Mouse (Mus musculus) CH12.LX (cell line): ENCODE results near the gene Tanc2. TPM values are rescaled to one million over a fixed set of nuclear protein-coding genes. Genes with fewer than 3 reads are reported as not detected.

Experiments used
- DNase-seq: peaks from one replicate; pipeline ENCODE4 v3.0.0-alpha.2; 2013; ENCODE audit errors: extremely low read depth
- H3K27ac ChIP-seq: 2 replicates; pipeline ENCODE4 v1.5.1; 2012; ENCODE audit warnings: low read depth, mild to moderate bottlenecking, control low read depth, moderate library complexity; ENCODE audit not compliant: insufficient read depth
- H3K27me3 ChIP-seq: replicated peaks from 2 replicates; pipeline ENCODE3; 2012; ENCODE audit warnings: inconsistent platforms
- H3K36me3 ChIP-seq, 2 experiments: replicated peaks in 1 of 2; 2 replicates each; pipeline versions ENCODE3 to v1.6.1; 2012; ENCODE audit warnings: inconsistent platforms in 1 of 2, low read length in 1 of 2, mild to moderate bottlenecking in 1 of 2, mixed read lengths in 1 of 2, moderate library complexity in 1 of 2; ENCODE audit not compliant: control insufficient read depth in 1 of 2, insufficient read depth in 1 of 2
- H3K4me1 ChIP-seq, 2 experiments: 2 replicates each; pipeline ENCODE4 v1.6.1; 2012; ENCODE audit warnings: inconsistent platforms in 1 of 2, moderate library complexity in 1 of 2; ENCODE audit not compliant: insufficient read depth in 2 of 2, control insufficient read depth in 1 of 2
- H3K4me2 ChIP-seq: 2 replicates; pipeline ENCODE4 v1.6.1; 2012; ENCODE audit warnings: low read depth, mild to moderate bottlenecking, control low read depth; ENCODE audit not compliant: poor library complexity, insufficient read depth, severe bottlenecking
- H3K4me3 ChIP-seq, 3 experiments: fragments of 150-350 bp in 1 of 3; sonication (generic) in 1 of 3; replicated peaks in 1 of 3; 2 replicates each; pipeline versions ENCODE3 to v1.5.1; 2011 to 2012; ENCODE audit warnings: low read depth in 2 of 3, low read length in 2 of 3, mild to moderate bottlenecking in 2 of 3, moderate library complexity in 2 of 3, control low read depth in 1 of 3, improper control_type of control experiment in 1 of 3, inconsistent platforms in 1 of 3, mixed read lengths in 1 of 3; ENCODE audit not compliant: poor library complexity in 1 of 3
- H3K79me2 ChIP-seq: replicated peaks from 2 replicates; pipeline ENCODE4 v1.6.1; 2012; ENCODE audit warnings: mild to moderate bottlenecking, moderate library complexity; ENCODE audit not compliant: control insufficient read depth, poor library complexity, insufficient read depth, severe bottlenecking; ENCODE audit errors: extremely low read depth
- H3K9ac ChIP-seq: 2 replicates; pipeline ENCODE4 v1.6.1; 2012; ENCODE audit warnings: low read depth, mild to moderate bottlenecking, control low read depth, moderate library complexity; ENCODE audit not compliant: insufficient read depth
- H3K9me3 ChIP-seq: replicated peaks from 2 replicates; pipeline ENCODE3; 2012; ENCODE audit warnings: low read length, inconsistent platforms, mixed read lengths
- BHLHE40 ChIP-seq: IDR thresholded peaks from 2 replicates; pipeline ENCODE4 v1.6.1; 2011; ENCODE audit warnings: mild to moderate bottlenecking, low read depth, low read length, improper control_type of control experiment
- E2F4 ChIP-seq: IDR thresholded peaks from 2 replicates; pipeline ENCODE4 v1.6.1; 2011; ENCODE audit warnings: low read depth, low read length, improper control_type of control experiment; ENCODE audit not compliant: insufficient replicate concordance
- ETS1 ChIP-seq: conservative IDR thresholded peaks from 2 replicates; pipeline ENCODE4 v1.6.1; 2012; ENCODE audit warnings: low read depth, mild to moderate bottlenecking, inconsistent platforms, low read length, improper control_type of control experiment, moderate library complexity
- HCFC1 ChIP-seq: IDR thresholded peaks from 2 replicates; pipeline ENCODE4 v1.6.1; 2012; ENCODE audit warnings: low read depth, mild to moderate bottlenecking, inconsistent platforms, low read length, improper control_type of control experiment
- IRF4 ChIP-seq: IDR thresholded peaks from 2 replicates; pipeline ENCODE4 v1.6.1; 2014; ENCODE audit warnings: low read depth, mild to moderate bottlenecking, inconsistent platforms, low read length, improper control_type of control experiment
- JUN ChIP-seq: IDR thresholded peaks from 2 replicates; pipeline ENCODE4 v1.6.1; 2011; ENCODE audit warnings: low read depth, mild to moderate bottlenecking, low read length, improper control_type of control experiment, moderate library complexity; ENCODE audit not compliant: insufficient read depth
- MAX ChIP-seq: IDR thresholded peaks from 2 replicates; pipeline ENCODE4 v1.6.1; 2011; ENCODE audit warnings: low read length, improper control_type of control experiment
- MXI1 ChIP-seq: IDR thresholded peaks from 2 replicates; pipeline ENCODE4 v1.6.1; 2011; ENCODE audit warnings: mild to moderate bottlenecking, low read depth, low read length, improper control_type of control experiment
- PAX5 ChIP-seq: IDR thresholded peaks from 2 replicates; pipeline ENCODE4 v1.6.1; 2012; ENCODE audit warnings: low read length, inconsistent platforms, mixed read lengths
- POLR2A ChIP-seq: IDR thresholded peaks from 2 replicates; pipeline ENCODE4 v1.6.1; 2011; ENCODE audit warnings: low read depth, mild to moderate bottlenecking, improper control_type of control experiment, low read length
- RAD21 ChIP-seq: IDR thresholded peaks from 2 replicates; pipeline ENCODE4 v1.6.1; 2011; ENCODE audit warnings: low read depth, mild to moderate bottlenecking, low read length, improper control_type of control experiment, moderate library complexity
- UBTF ChIP-seq: IDR thresholded peaks from 2 replicates; pipeline ENCODE4 v1.6.1; 2012; ENCODE audit warnings: low read depth, mild to moderate bottlenecking, inconsistent platforms, low read length, improper control_type of control experiment, moderate library complexity
- ZC3H11A ChIP-seq: IDR thresholded peaks from 2 replicates; pipeline ENCODE4 v1.6.1; 2012; ENCODE audit warnings: low read depth, mild to moderate bottlenecking, inconsistent platforms, low read length, improper control_type of control experiment
- ZKSCAN1 ChIP-seq: IDR thresholded peaks from 2 replicates; pipeline ENCODE4 v1.6.1; 2012; ENCODE audit warnings: low read depth, inconsistent platforms, low read length, improper control_type of control experiment, borderline replicate concordance
- ZMIZ1 ChIP-seq: IDR thresholded peaks from 2 replicates; pipeline ENCODE4 v1.6.1; 2012; ENCODE audit warnings: low read depth, mild to moderate bottlenecking, inconsistent platforms, low read length, improper control_type of control experiment
- ZNF384 ChIP-seq: IDR thresholded peaks from 2 replicates; pipeline ENCODE4 v1.6.1; 2012; ENCODE audit warnings: low read depth, low read length, improper control_type of control experiment, inconsistent platforms
- dilution Hi-C: fragments of 300-500 bp; cut with MboI; formaldehyde crosslinking; loops from 2 replicates; pipeline ENCODE4 v1.14.3; 2020; ENCODE audit warnings: low sequenced_read_pairs; ENCODE audit not compliant: extremely low pct_unique_long_range_greater_than_20kb, extremely low pct_ligation_motif_present
- in situ Hi-C: fragments of 300-500 bp; cut with MboI; formaldehyde crosslinking; loops from 3 replicates; pipeline ENCODE4 v1.14.3; 2019; ENCODE audit warnings: low sequenced_read_pairs, low pct_ligation_motif_present, low pct_unique_long_range_greater_than_20kb, mixed read lengths
- polyA plus RNA-seq: library from polyadenylated mRNA; unstranded; fragments of >175 nt; gene quantifications from 2 replicates; pipeline ENCODE4 v1.2.1, GENCODE M21; 2012; ENCODE audit warnings: low read depth; ENCODE audit not compliant: insufficient read length
- total RNA-seq, 2 experiments: library from RNA; depleted of rRNA; stranded (reverse); fragments of 300-350 nt in 1 of 2; fragments of >200 nt in 1 of 2; gene quantifications; 2 replicates each; pipeline ENCODE4 v1.2.3; 2012 to 2014

The Tanc2 gene
- total and polyA plus RNA-seq, 3 experiments: 2.6 to 10.4 (median 3.2) TPM

DNA sequence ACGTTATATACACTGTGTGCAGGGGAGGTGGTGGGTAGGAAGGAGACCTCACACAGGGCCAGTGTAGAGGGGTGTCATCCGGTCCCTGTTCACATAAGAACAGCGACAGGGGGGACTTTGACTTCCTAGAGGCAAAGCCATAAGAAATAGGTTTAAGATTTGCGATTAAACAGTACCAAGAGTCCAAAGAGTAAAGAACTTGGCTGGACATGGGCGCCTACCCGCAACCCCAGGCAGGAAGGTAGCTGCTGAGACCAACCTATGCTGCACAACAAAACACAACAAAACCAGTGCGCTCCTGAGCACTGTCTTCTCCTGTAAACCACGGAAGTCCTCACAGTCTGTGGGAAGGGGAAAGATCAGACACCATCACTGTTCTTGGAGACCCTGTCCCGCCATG, 362.3 kb downstream of the Tanc2 start:
- no peaks in the 10 kb centered on the region for H3K36me3 ChIP-seq
- peaks cover 61% of the 10 kb centered on the region for H3K27me3 ChIP-seq
- no peak overlapping the region for H3K9ac ChIP-seq
- no peak for DNase-seq
- H3K9me3 ChIP-seq: no peaks in the 10 kb centered on the region
- H3K4me3 ChIP-seq: no peak overlapping the region
- dilution Hi-C loops: no loop called here
- H3K79me2 ChIP-seq: no peaks in the 10 kb centered on the region
- peaks cover 0 to 5% of the 10 kb centered on the region in 2 experiments; a peak in 1 of 4 replicates for H3K4me1 ChIP-seq
- no peak for TF ChIP-seq ZC3H11A
- no peak for TF ChIP-seq MXI1
- no peak overlapping the region for H3K27ac ChIP-seq
- no peak overlapping the region for H3K4me2 ChIP-seq
- in situ Hi-C loops: no loop called here

DNA sequence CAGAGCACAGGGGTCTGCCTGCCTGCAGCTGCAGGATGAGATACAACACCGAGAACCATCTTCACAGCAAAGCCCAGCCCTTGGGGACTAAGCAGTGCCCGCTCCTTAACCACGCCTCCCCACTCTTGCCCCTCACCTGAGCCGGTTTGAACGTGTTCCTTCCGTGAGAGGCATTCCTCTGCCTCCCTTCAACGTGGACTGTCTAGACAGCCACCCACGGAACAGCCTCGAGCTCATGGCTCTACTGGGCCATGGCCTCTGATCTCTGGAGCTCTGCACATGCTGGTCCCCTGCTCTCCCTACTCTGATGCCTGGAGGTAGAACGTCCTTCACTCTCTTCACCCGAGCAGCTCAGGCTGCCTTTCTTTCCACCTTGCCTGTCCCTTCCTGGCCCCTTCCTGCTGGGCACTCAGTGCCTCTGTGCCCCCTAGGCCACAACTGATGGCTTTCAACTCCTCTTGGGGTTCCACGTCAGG, 363.2 kb downstream of the Tanc2 start, which contains the start of gene Cyb561:
Cyb561 (minus strand) TSS at position 426 of the 476 bp plus-strand sequence.
- no peaks in the 10 kb centered on the region for H3K36me3 ChIP-seq
- H3K4me3 ChIP-seq: no peak within 1 kb of the TSS
- TF ChIP-seq MXI1 (no peak), HCFC1 (no peak), JUN (no peak), ETS1 (no peak), ZKSCAN1 (no peak), ZNF384 (no peak), E2F4 (no peak), POLR2A (no peak), PAX5 (no peak), RAD21 (no peak)
- peaks cover 0 to 5% of the 10 kb centered on the region in 2 experiments; a peak in 1 of 4 replicates for H3K4me1 ChIP-seq
- H3K27ac ChIP-seq: no peak within 1 kb of the TSS
- dilution Hi-C loops (no loop called here), in situ Hi-C loops (no loop called here)
- H3K9me3 ChIP-seq: no peaks in the 10 kb centered on the region
- H3K27me3 ChIP-seq: peaks cover 59% of the 10 kb centered on the region
- DNase-seq: no peak
- H3K9ac ChIP-seq: no peak within 1 kb of the TSS
- H3K4me2 ChIP-seq: no peak within 1 kb of the TSS
- H3K79me2 ChIP-seq: no peaks in the 10 kb centered on the region

DNA sequence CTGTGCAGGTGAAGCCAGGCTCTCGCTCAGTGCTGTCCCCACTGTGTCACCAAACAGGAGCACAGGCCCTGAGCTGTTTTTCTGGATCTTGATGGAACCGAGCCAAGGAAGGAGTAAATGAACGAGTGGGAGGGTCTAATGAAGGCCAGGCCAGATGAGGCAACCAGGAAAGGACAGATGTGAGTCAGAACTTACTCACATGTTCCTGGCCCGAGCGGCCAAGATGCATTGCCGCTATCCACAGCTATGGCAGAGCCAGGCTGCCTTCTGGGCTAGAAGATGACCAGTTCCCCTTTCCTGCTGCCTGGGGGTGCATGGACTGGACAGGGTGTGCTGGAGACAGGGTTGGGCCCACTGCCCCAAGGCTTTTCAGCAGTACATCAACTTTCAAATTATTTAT, 363.6 kb downstream of the Tanc2 start:
- no peaks in the 10 kb centered on the region for H3K79me2 ChIP-seq
- no peak overlapping the region for H3K4me3 ChIP-seq
- peaks cover 60% of the 10 kb centered on the region for H3K27me3 ChIP-seq
- TF ChIP-seq BHLHE40 (no peak), IRF4 (peak; percentile 44), ETS1 (no peak), UBTF (no peak), MAX (no peak), ZMIZ1 (no peak), RAD21 (no peak)
- TF ChIP-seq, all 38 proteins: peak for 1
- dilution Hi-C loops: no loop called here
- Histone ChIP-seq H3K36me3 (no peaks in the 10 kb centered on the region), H3K27ac (no peak overlapping the region), H3K9ac (no peak overlapping the region), H3K4me1 (peaks cover 0 to 5% of the 10 kb centered on the region in 2 experiments; a peak in 1 of 4 replicates), H3K9me3 (no peaks in the 10 kb centered on the region), H3K4me2 (no peak overlapping the region)
- DNase-seq: peak; percentile 9
- in situ Hi-C loops: no loop called here
